Mouse (Mus musculus) inflammation-experienced regulatory T-cells, adult 6 months (primary cell): ENCODE measurements around the gene Alpk3. TPM values are rescaled to one million over a fixed set of nuclear protein-coding genes. Genes with fewer than 3 reads are reported as not detected.
A peak's percentile ranks its signal among the peaks of the same experiment; 100 is the strongest.
"Not testable (repeated sequence)": the region's sequence is repeated elsewhere in the genome, so short reads cannot be mapped to it uniquely, and the experiment has no call there.

ENCODE experiments used
- ATAC-seq: one replicate; pipeline ENCODE4 v1.8.0; 2017
- polyA plus RNA-seq, 3 experiments: library from polyadenylated mRNA; unstranded; fragments of 100-300 nt; shearing (Covaris generic); gene quantifications; one replicate each; pipeline ENCODE4 v1.2.1; 2017

The Alpk3 gene
- polyA plus RNA-seq, 3 experiments from 2014 or later, result 0.17 to 0.50 (median 0.24) TPM

DNA sequence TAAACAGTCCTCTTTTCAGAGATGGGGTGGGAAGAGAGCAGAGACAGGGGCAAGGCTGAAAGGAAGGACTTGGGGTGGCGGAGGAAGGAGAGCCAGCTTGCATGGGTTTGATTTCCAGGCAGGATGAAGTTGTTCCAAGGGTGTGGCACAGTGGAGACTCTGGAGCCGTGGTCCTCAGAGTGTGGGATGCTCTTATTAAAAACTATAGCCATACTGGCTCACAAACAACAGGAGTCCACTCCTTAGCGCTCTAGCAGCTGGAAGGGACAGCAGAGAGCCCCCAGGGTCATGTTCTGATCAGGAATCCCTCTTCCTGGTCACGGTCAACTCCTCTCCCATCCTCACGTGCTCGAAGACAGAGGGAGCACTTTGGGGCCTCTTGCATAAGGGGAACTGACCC is 76.0 kb downstream of the Alpk3 start:
- ATAC-seq, result no peak

GRCm38 (mm10) chr7:81133941-81134340 is 76.5 kb downstream of the Alpk3 start:
- no peak for ATAC-seq

GRCm38 (mm10) chr7:81134614-81135067 is 77.2 kb downstream of the Alpk3 start:
- ATAC-seq, result no peak

- ATAC-seq, result no peak
Measured at GRCm38 (mm10) chr7:81137292-81137691, 79.9 kb downstream of the Alpk3 start.

GRCm38 (mm10) chr7:81139100-81139499 is 81.7 kb downstream of the Alpk3 start:
- no peak for ATAC-seq

GRCm38 (mm10) chr7:81139671-81140404 is 82.4 kb downstream of the Alpk3 start:
- no peak for ATAC-seq

DNA sequence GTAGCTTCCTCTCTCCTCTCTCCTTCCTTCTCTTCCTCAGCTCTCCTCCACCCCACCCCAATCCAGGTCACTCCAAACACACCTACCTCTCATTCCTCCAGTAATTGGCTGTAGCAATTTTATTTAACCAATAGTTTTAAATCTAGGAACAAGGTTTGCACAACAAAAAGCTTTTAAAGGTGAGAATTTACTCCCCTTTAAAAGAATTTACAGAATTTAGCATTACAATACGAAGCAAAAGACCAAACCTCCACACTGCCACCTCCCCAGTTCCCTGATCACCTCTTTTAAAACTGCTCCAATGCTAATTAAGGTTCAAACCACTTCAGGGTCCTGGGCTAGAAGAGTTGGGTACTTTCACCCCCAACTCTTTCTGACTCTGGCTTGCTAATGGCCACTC is 84.1 kb downstream of the Alpk3 start:
- ATAC-seq, result no peak

DNA sequence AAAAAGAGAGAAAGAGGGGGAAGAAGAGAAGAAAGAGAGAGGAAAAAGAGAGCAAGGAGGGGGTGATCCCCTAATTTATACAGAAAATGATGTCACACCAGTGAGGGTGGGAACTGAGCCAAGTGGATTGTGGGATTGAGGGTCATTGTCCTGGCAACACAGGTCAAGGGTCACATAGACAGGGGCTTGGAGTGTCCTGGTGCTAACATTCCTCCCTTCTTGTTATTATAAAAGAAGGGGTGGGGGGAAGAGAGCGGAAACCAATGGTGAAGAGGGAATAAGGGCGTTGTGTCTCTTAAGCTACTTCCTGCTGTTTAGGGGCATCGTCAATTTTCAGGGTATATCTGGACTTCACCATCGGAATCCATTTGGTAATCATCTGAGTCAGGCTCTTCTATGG is 85.7 kb downstream of the Alpk3 start:
- not testable (repeated sequence) for ATAC-seq

DNA sequence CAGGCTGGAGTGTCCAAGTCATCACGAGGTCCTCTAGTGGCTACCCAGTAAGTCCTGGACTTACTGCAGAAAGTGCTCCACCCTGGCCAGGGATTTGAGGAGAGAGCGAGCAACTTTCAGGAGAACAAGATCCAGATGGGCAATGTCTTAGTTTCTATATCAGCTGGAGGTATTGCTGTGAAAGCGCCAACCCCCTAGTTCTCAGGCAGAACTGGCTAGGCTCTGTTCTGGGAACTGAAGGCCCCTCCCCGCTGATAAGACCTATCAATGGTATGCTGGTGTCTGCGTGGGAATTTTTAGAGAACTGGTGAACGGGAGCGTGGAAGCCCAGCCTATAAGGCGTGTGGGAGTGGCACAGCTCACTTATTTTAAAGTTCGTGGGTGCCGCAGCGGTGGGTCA is 92.4 kb downstream of the Alpk3 start:
- no peak for ATAC-seq

DNA sequence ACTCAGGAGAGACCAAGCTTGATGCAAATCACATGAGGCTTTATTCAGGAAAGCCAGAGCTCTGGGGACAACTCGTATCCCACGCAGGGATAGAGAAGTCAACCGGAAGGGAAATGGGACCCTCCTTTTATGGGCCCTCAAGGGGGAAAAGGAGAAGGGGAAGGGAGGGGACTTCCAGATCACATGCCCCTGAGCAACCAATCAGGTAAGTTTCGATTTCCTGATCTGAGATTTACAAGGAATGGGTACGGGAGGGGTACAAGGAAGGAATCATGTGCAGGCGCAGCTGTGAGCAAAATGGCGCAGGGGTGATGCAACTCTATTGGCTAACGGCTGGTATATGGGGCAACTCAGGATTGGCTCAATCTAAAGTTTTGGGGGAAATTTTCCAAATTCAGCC is 93.8 kb downstream of the Alpk3 start:
- no peak for ATAC-seq

- no peak for ATAC-seq
Measured at GRCm38 (mm10) chr7:81152306-81152705, 94.9 kb downstream of the Alpk3 start.

DNA sequence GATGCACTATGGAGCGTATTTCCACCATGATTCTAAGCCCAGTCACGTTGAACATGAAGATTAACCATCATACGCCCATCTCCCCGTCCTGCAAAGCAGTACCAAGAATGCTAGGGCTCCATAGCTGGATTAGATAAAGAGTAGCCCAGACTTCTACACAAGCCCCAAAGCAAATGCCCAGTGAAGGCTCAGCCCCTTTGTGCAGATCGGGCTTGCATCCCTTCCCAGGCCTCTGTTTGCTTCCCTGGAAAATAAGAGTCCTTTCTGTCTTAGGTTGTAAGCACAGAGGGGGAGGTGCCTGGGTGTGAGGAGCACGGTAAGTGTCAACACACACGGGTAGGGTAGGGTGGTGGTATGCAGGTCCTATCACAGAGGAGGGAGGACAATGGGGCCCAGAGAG is 95.4 kb downstream of the Alpk3 start:
- ATAC-seq, result no peak

DNA sequence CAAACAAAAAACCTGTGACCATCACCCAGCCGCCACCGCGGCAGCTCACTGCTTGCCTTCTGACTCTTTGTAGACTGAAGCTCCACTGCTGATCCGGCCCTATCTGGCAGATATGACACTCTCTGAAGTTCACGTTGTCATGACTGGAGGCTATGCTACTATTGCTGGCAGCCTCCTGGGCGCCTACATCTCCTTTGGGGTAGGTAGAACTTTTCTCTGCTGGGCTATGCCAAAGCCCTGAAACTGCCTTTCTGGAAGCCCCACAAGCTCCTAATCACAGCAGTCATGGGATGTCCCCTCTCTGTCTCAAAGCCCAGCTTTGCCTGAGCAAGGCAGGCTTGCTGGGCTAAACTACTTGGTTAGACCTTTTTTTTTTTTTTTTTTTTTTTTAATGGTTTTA is 95.9 kb downstream of the Alpk3 start:
- no peak for ATAC-seq

GRCm38 (mm10) chr7:81154244-81154643 is 96.8 kb downstream of the Alpk3 start:
- not testable (repeated sequence) for ATAC-seq

GRCm38 (mm10) chr7:81154960-81155359 is 97.6 kb downstream of the Alpk3 start:
- peak; percentile 100 for ATAC-seq

Other genes with a start within 250 kb of the Alpk3 start
- 100 to 1,000 TPM; 197 to 297 (median 271) TPM for gene Iqgap1, start 231.6 kb upstream of the Alpk3 start, polyA plus RNA-seq
- 1 to 10 TPM; 2.4 to 3.1 (median 2.6) TPM for gene Zscan2, start 196.7 kb upstream of the Alpk3 start, polyA plus RNA-seq
- gene Wdr73, start 156.3 kb upstream of the Alpk3 start, polyA plus RNA-seq, result 10 to 100 TPM; 18.5 to 29.9 (median 29.1) TPM
- gene Nmb, start 152.5 kb upstream of the Alpk3 start, polyA plus RNA-seq, result 10 to 100 TPM; 70.6 to 79.3 (median 79.1) TPM
- 100 to 1,000 TPM; 248 to 321 (median 312) TPM for gene Sec11a, start 109.8 kb upstream of the Alpk3 start, polyA plus RNA-seq
- 10 to 100 TPM; 12.8 to 21.3 (median 19.8) TPM for gene Zfp592, start 63.9 kb upstream of the Alpk3 start, polyA plus RNA-seq
- gene Slc28a1, start 57.2 kb downstream of the Alpk3 start, polyA plus RNA-seq, result not detected
- gene Pde8a, start 156.0 kb downstream of the Alpk3 start, polyA plus RNA-seq, result 1 to 10 TPM in 2 of 3 experiments, under 1 TPM in 1; 0.58 to 2.5 (median 1.8) TPM